Mouse (Mus musculus) stomach, embryonic 15.5 days (tissue): ENCODE measurements around the gene Slc6a2. TPM values are rescaled to one million over a fixed set of nuclear protein-coding genes. Genes with fewer than 3 reads are reported as not detected.

Experiments
- ATAC-seq: fragments of 200-750 bp; cut with Nextera tagmentation; 2 replicates; pipeline ENCODE4 v1.8.0; 2017; ENCODE audit warnings: low read depth, moderate number of reproducible peaks, moderate TSS enrichment; ENCODE audit not compliant: insufficient read depth, low FRiP score
- H3K27ac ChIP-seq: fragments of 300-500 bp; sonication (generic); 2 replicates; pipeline ENCODE4 v1.5.1; 2015; ENCODE audit warnings: mild to moderate bottlenecking, inconsistent platforms
- H3K27me3 ChIP-seq: fragments of 300-500 bp; sonication (generic); replicated peaks from 2 replicates; pipeline ENCODE4 v1.6.1; 2015; ENCODE audit warnings: inconsistent platforms
- H3K36me3 ChIP-seq: fragments of 300-500 bp; sonication (generic); 2 replicates; pipeline ENCODE4 v1.6.1; 2015; ENCODE audit warnings: inconsistent platforms
- H3K4me1 ChIP-seq: fragments of 300-500 bp; sonication (generic); 2 replicates; pipeline ENCODE4 v1.6.1; 2015; ENCODE audit warnings: inconsistent platforms
- H3K4me2 ChIP-seq: fragments of 300-500 bp; sonication (generic); 2 replicates; pipeline ENCODE4 v1.6.1; 2015; ENCODE audit warnings: mild to moderate bottlenecking, inconsistent platforms
- H3K4me3 ChIP-seq: fragments of 300-500 bp; sonication (generic); replicated peaks from 2 replicates; pipeline ENCODE4 v1.5.1; 2015; ENCODE audit warnings: inconsistent platforms
- H3K9ac ChIP-seq: fragments of 300-500 bp; sonication (generic); 2 replicates; pipeline ENCODE4 v1.6.1; 2015; ENCODE audit warnings: inconsistent platforms
- H3K9me3 ChIP-seq: fragments of 300-500 bp; sonication (generic); 2 replicates; pipeline ENCODE4 v1.6.1; 2016; ENCODE audit warnings: inconsistent platforms
- WGBS: fragments of 180-500 bp; shearing (Covaris S2); methylation state at CpG from one replicate; pipeline ENCODE4 v1.1.7; 2015; 5-methylcytosine and 5-hydroxymethylcytosine counted together
- polyA plus RNA-seq: library from polyadenylated mRNA; unstranded; fragments of >200 nt; fragmentation: Nextera tagmentation; extraction: Ambion mirVana; gene quantifications from 2 replicates; pipeline ENCODE4 v1.2.1, GENCODE M21; 2015

Slc6a2 gene
- 0.27 and 0.77 TPM in 2 replicates for polyA plus RNA-seq

- no peaks in the 10 kb centered on the region for H3K4me1 ChIP-seq
- peak within 1 kb of the TSS; percentile 72 for H3K4me2 ChIP-seq
- ATAC-seq = no peak
- H3K27ac ChIP-seq = no peak within 1 kb of the TSS
- peak within 1 kb of the TSS; percentile 32 for H3K4me3 ChIP-seq
- H3K9ac ChIP-seq = no peak within 1 kb of the TSS
- H3K27me3 ChIP-seq = peaks cover 58% of the 10 kb centered on the region
- H3K9me3 ChIP-seq = no peaks in the 10 kb centered on the region
- H3K36me3 ChIP-seq = no peaks in the 10 kb centered on the region
- 63% methylated on average over 10 of the region's 10 CpGs for WGBS
Measured at GRCm38 (mm10) chr8:92959779-92960178, at the start of gene Slc6a2. Slc6a2 (plus strand) TSS chr8:92960079.

GRCm38 (mm10) chr8:92911477-92911876 lies 48.4 kb upstream of the Slc6a2 start:
- 87% methylated on average over 3 of the region's 3 CpGs for WGBS
- Histone ChIP-seq H3K9ac (no peak overlapping the region), H3K27me3 (no peaks in the 10 kb centered on the region), H3K27ac (no peak overlapping the region), H3K4me3 (no peak overlapping the region), H3K4me2 (no peak overlapping the region), H3K4me1 (no peaks in the 10 kb centered on the region), H3K36me3 (no peaks in the 10 kb centered on the region), H3K9me3 (no peaks in the 10 kb centered on the region)
- no peak for ATAC-seq

- Histone ChIP-seq H3K4me1 (no peaks in the 10 kb centered on the region), H3K9me3 (no peaks in the 10 kb centered on the region), H3K9ac (no peak overlapping the region), H3K4me3 (no peak overlapping the region), H3K36me3 (no peaks in the 10 kb centered on the region), H3K4me2 (no peak overlapping the region), H3K27me3 (no peaks in the 10 kb centered on the region), H3K27ac (no peak overlapping the region)
- WGBS = 79% methylated on average over 7 of the region's 7 CpGs
- no peak for ATAC-seq
Measured at GRCm38 (mm10) chr8:92913396-92913795, 46.5 kb upstream of the Slc6a2 start.

- no peak overlapping the region for H3K9ac ChIP-seq
- H3K9me3 ChIP-seq = no peaks in the 10 kb centered on the region
- whole genome bisulfite sequencing = 83% methylated on average over 3 of the region's 3 CpGs
- H3K4me2 ChIP-seq = no peak overlapping the region
- H3K4me1 ChIP-seq = no peaks in the 10 kb centered on the region
- no peaks in the 10 kb centered on the region for H3K27me3 ChIP-seq
- no peak for ATAC-seq
- H3K4me3 ChIP-seq = no peak overlapping the region
- H3K27ac ChIP-seq = no peak overlapping the region
- no peaks in the 10 kb centered on the region for H3K36me3 ChIP-seq
Measured at GRCm38 (mm10) chr8:92916082-92916481, 43.8 kb upstream of the Slc6a2 start.

- ATAC-seq = no peak
- Histone ChIP-seq H3K4me2 (no peak overlapping the region), H3K9me3 (no peaks in the 10 kb centered on the region), H3K9ac (no peak overlapping the region), H3K27ac (no peak overlapping the region), H3K27me3 (no peaks in the 10 kb centered on the region), H3K4me1 (no peaks in the 10 kb centered on the region), H3K36me3 (no peaks in the 10 kb centered on the region), H3K4me3 (no peak overlapping the region)
- WGBS = 90% methylated on average over 3 of the region's 3 CpGs
Measured at GRCm38 (mm10) chr8:92921768-92922167, 38.1 kb upstream of the Slc6a2 start.

GRCm38 (mm10) chr8:92928986-92929385 lies 30.9 kb upstream of the Slc6a2 start:
- WGBS = 60% methylated on average over 4 of the region's 4 CpGs
- no peak overlapping the region for H3K9ac ChIP-seq

GRCm38 (mm10) chr8:92938056-92938455 lies 21.8 kb upstream of the Slc6a2 start:
- no peak for ATAC-seq
- no peak overlapping the region for H3K9ac ChIP-seq
- no peak overlapping the region for H3K4me3 ChIP-seq
- H3K4me2 ChIP-seq = no peak overlapping the region
- no peaks in the 10 kb centered on the region for H3K27me3 ChIP-seq
- WGBS = 69% methylated on average over 4 of the region's 4 CpGs
- no peak overlapping the region for H3K27ac ChIP-seq
- no peaks in the 10 kb centered on the region for H3K9me3 ChIP-seq
- no peaks in the 10 kb centered on the region for H3K4me1 ChIP-seq
- H3K36me3 ChIP-seq = no peaks in the 10 kb centered on the region

More at GRCm38 (mm10) chr8:92928986-92929385, 30.9 kb upstream of the Slc6a2 start:
- no peaks in the 10 kb centered on the region for H3K36me3 ChIP-seq
- no peaks in the 10 kb centered on the region for H3K9me3 ChIP-seq
- H3K27me3 ChIP-seq = no peaks in the 10 kb centered on the region
- H3K4me1 ChIP-seq = no peaks in the 10 kb centered on the region
- no peak overlapping the region for H3K4me2 ChIP-seq
- no peak overlapping the region for H3K27ac ChIP-seq
- no peak overlapping the region for H3K4me3 ChIP-seq
- no peak for ATAC-seq

- 75% methylated on average over 4 of the region's 4 CpGs for WGBS
- H3K4me2 ChIP-seq = no peak overlapping the region
- no peaks in the 10 kb centered on the region for H3K9me3 ChIP-seq
- H3K27ac ChIP-seq = no peak overlapping the region
- H3K27me3 ChIP-seq = no peaks in the 10 kb centered on the region
- no peaks in the 10 kb centered on the region for H3K4me1 ChIP-seq
- ATAC-seq = no peak
- H3K4me3 ChIP-seq = no peak overlapping the region
- no peak overlapping the region for H3K9ac ChIP-seq
- no peaks in the 10 kb centered on the region for H3K36me3 ChIP-seq
Measured at GRCm38 (mm10) chr8:92949071-92949470, 10.8 kb upstream of the Slc6a2 start.

- Histone ChIP-seq H3K9me3 (no peaks in the 10 kb centered on the region), H3K36me3 (no peaks in the 10 kb centered on the region), H3K27ac (no peak overlapping the region), H3K4me3 (no peak overlapping the region), H3K4me2 (no peak overlapping the region), H3K4me1 (no peaks in the 10 kb centered on the region), H3K27me3 (no peaks in the 10 kb centered on the region), H3K9ac (no peak overlapping the region)
- ATAC-seq = no peak
- 37% methylated on average over 12 of the region's 12 CpGs for whole genome bisulfite sequencing
Measured at GRCm38 (mm10) chr8:92950639-92951371, 9.1 kb upstream of the Slc6a2 start.

GRCm38 (mm10) chr8:92954044-92954443 lies 5.8 kb upstream of the Slc6a2 start:
- no peaks in the 10 kb centered on the region for H3K9me3 ChIP-seq
- no peak overlapping the region for H3K9ac ChIP-seq
- H3K4me1 ChIP-seq = no peaks in the 10 kb centered on the region
- H3K27ac ChIP-seq = no peak overlapping the region
- WGBS = 77% methylated on average over 5 of the region's 5 CpGs
- no peak for ATAC-seq
- H3K4me3 ChIP-seq = no peak overlapping the region
- peaks cover 10% of the 10 kb centered on the region for H3K27me3 ChIP-seq
- H3K4me2 ChIP-seq = no peak overlapping the region
- no peaks in the 10 kb centered on the region for H3K36me3 ChIP-seq

- Histone ChIP-seq H3K36me3 (no peaks in the 10 kb centered on the region), H3K9me3 (no peaks in the 10 kb centered on the region), H3K4me3 (peak overlapping the region; percentile 32), H3K4me2 (peak overlapping the region; percentile 72), H3K4me1 (no peaks in the 10 kb centered on the region), H3K27ac (no peak overlapping the region), H3K27me3 (peaks cover 58% of the 10 kb centered on the region), H3K9ac (no peak overlapping the region)
- no peak for ATAC-seq
- WGBS = under 1% methylated on average over 42 of the region's 42 CpGs
Measured at GRCm38 (mm10) chr8:92960451-92960911, 602 bp downstream of the Slc6a2 start.

GRCm38 (mm10) chr8:92961088-92961487 lies 1.2 kb downstream of the Slc6a2 start:
- WGBS = 2% methylated on average over 25 of the region's 25 CpGs
- Histone ChIP-seq H3K9me3 (no peaks in the 10 kb centered on the region), H3K27ac (no peak overlapping the region), H3K4me3 (peak overlapping the region; percentile 32), H3K36me3 (no peaks in the 10 kb centered on the region), H3K4me2 (peak overlapping the region; percentile 72), H3K9ac (no peak overlapping the region), H3K4me1 (no peaks in the 10 kb centered on the region), H3K27me3 (peaks cover 58% of the 10 kb centered on the region)
- ATAC-seq = no peak
